Mouse (Mus musculus) forebrain, embryonic 10.5 days (tissue): ENCODE measurements around the gene Crxos. TPM values are rescaled to one million over a fixed set of nuclear protein-coding genes. Genes with fewer than 3 reads are reported as not detected.

Experiments used
- DNase-seq: peaks from one replicate; pipeline ENCODE4 v3.0.0-alpha.2; 2017; ENCODE audit warnings: low spot score; ENCODE audit errors: extremely low spot score
- H3K27ac ChIP-seq: fragments of 300-500 bp; sonication (generic); 2 replicates; pipeline ENCODE4 v1.5.1; 2016; ENCODE audit warnings: mild to moderate bottlenecking
- H3K27me3 ChIP-seq: fragments of 300-500 bp; sonication (generic); 2 replicates; pipeline ENCODE4 v1.6.1; 2016; ENCODE audit warnings: mild to moderate bottlenecking; ENCODE audit not compliant: poor library complexity, severe bottlenecking
- H3K36me3 ChIP-seq: fragments of 300-500 bp; sonication (generic); replicated peaks from 2 replicates; pipeline ENCODE4 v1.6.1; 2016; ENCODE audit warnings: mild to moderate bottlenecking, moderate library complexity
- H3K4me1 ChIP-seq: fragments of 300-500 bp; sonication (generic); 2 replicates; pipeline ENCODE4 v1.6.1; 2016
- H3K4me3 ChIP-seq: fragments of 300-500 bp; sonication (generic); 2 replicates; pipeline ENCODE4 v1.5.1; 2016; ENCODE audit warnings: mild to moderate bottlenecking, moderate library complexity
- H3K9me3 ChIP-seq: fragments of 300-500 bp; sonication (generic); 2 replicates; pipeline ENCODE4 v1.6.1; 2016; ENCODE audit warnings: mild to moderate bottlenecking, moderate library complexity
- WGBS: fragments of 180-500 bp; shearing (Covaris S2); methylation state at CpG from one replicate; pipeline ENCODE4 v1.1.7; 2016; 5-methylcytosine and 5-hydroxymethylcytosine counted together
- polyA plus RNA-seq: library from polyadenylated mRNA; unstranded; fragments of >200 nt; fragmentation: Nextera tagmentation; extraction: Ambion mirVana; gene quantifications from 2 replicates; pipeline ENCODE4 v1.2.1, GENCODE M21; 2016

The Crxos gene
- polyA plus RNA-seq, 1 experiment from 2014 or later = not detected

DNA sequence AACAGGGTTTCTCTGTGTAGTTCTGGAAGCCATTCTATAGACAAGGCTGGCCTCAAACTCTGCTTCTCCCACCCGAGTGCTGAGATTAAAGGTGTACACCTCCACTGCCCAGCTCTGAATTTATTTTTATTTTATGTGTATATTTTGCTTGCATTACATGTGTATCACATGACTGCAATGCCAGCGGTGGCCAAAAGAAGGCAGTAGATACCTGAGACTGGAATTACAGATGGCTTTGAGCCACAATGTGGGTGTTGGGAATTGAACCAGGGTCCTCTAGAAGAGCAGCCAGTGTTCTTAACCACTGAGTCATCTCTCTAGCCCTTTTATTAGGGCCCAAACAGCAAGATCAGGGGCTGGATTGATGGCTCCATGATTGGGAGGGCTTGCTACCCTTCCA lies 48.1 kb downstream of the Crxos start:
- Histone ChIP-seq H3K4me1 (0 out of 2 replicates have a peak, but pooled peaks cover 7% of the 10 kb centered on the region), H3K27ac (no peak overlapping the region), H3K27me3 (no peaks in the 10 kb centered on the region), H3K36me3 (peaks cover 8% of the 10 kb centered on the region), H3K9me3 (peaks cover 8% of the 10 kb centered on the region), H3K4me3 (no peak overlapping the region)
- DNase-seq = no peak
- WGBS = 58% methylated on average over 2 of the region's 2 CpGs

GRCm38 (mm10) chr7:15931635-15932034 lies 49.2 kb downstream of the Crxos start:
- no peaks in the 10 kb centered on the region for H3K27me3 ChIP-seq
- H3K36me3 ChIP-seq = peaks cover 19% of the 10 kb centered on the region
- no peak for DNase-seq
- H3K4me3 ChIP-seq = no peak overlapping the region
- peaks cover 13% of the 10 kb centered on the region for H3K9me3 ChIP-seq
- WGBS = 92% methylated on average over 3 of the region's 3 CpGs
- H3K4me1 ChIP-seq = 0 out of 2 replicates have a peak, but pooled peaks cover 7% of the 10 kb centered on the region
- no peak overlapping the region for H3K27ac ChIP-seq

- 64% methylated on average over 16 of the region's 16 CpGs for WGBS
- DNase-seq = no peak
These were observed 51.3 kb downstream of the Crxos start for GRCm38 (mm10) chr7:15933437-15934359.

DNA sequence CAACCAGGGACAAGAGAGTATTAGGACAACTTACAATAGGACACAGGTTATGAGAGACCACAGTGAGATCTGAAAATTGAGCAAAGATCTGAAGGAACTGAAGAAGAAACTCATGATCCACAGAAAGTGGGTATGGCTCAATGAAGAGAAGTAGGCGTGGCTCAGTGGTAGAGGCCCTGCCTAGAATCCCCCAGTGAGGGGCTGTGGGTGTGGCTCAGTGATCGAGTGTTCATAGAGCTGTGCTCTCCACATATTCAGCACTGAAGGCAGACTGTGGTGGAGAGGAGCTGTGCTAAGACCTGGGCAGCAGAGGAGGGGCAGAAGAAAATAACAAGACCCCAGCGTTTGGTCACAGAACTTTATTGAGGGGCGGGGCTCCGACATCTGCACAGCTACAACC lies 55.1 kb downstream of the Crxos start:
- WGBS = 86% methylated on average over 5 of the region's 5 CpGs
- no peak overlapping the region for H3K4me3 ChIP-seq
- H3K4me1 ChIP-seq = 0 out of 2 replicates have a peak, but pooled peaks cover 7% of the 10 kb centered on the region
- no peaks in the 10 kb centered on the region for H3K27me3 ChIP-seq
- no peak for DNase-seq
- peaks cover 78% of the 10 kb centered on the region for H3K36me3 ChIP-seq
- peaks cover 13% of the 10 kb centered on the region for H3K9me3 ChIP-seq
- H3K27ac ChIP-seq = no peak overlapping the region

More at GRCm38 (mm10) chr7:15933437-15934359, 51.3 kb downstream of the Crxos start:
- H3K9me3 ChIP-seq = peaks cover 13% of the 10 kb centered on the region
- H3K27ac ChIP-seq = no peak overlapping the region
- H3K27me3 ChIP-seq = no peaks in the 10 kb centered on the region
- H3K36me3 ChIP-seq = peaks cover 40% of the 10 kb centered on the region
- no peak overlapping the region for H3K4me3 ChIP-seq
- H3K4me1 ChIP-seq = 0 out of 2 replicates have a peak, but pooled peaks cover 7% of the 10 kb centered on the region

- no peak overlapping the region for H3K27ac ChIP-seq
- WGBS = 94% methylated on average over 3 of the region's 3 CpGs
- H3K9me3 ChIP-seq = peaks cover 13% of the 10 kb centered on the region
- 0 out of 2 replicates have a peak, but pooled peaks cover 4% of the 10 kb centered on the region for H3K4me1 ChIP-seq
- no peak overlapping the region for H3K4me3 ChIP-seq
- no peak for DNase-seq
- H3K36me3 ChIP-seq = peaks cover 89% of the 10 kb centered on the region
- no peaks in the 10 kb centered on the region for H3K27me3 ChIP-seq
These were observed 56.2 kb downstream of the Crxos start for GRCm38 (mm10) chr7:15938621-15939020.

DNA sequence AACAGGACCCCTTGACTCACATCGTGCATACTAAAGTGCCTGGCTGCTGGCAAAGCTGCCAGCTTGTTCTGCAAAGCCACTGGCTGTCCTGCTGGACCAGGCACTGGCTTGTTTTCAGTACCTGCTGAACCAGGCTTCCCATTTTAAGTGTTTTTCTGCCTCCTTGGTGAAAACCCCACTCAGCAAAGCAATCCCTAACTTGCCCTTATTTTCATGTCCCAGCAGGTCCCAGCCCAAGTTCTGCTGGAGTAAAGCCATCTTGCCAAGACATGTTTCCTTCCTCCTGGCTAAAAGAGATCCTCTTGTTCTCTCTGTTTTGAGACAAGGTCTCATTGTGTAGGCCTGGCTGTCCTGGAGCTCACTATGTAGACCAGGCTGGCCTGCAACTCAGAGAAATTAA lies 61.9 kb downstream of the Crxos start:
- H3K36me3 ChIP-seq = peaks cover 53% of the 10 kb centered on the region
- no peaks in the 10 kb centered on the region for H3K27me3 ChIP-seq
- WGBS = 95% methylated on average over 1 of the region's 1 CpGs
- peaks cover 35% of the 10 kb centered on the region for H3K4me1 ChIP-seq
- H3K4me3 ChIP-seq = peak overlapping the region; percentile 75
- H3K27ac ChIP-seq = no peak overlapping the region
- no peaks in the 10 kb centered on the region for H3K9me3 ChIP-seq
- DNase-seq = no peak

- Histone ChIP-seq H3K4me3 (peak overlapping the region; percentile 75), H3K9me3 (no peaks in the 10 kb centered on the region), H3K27me3 (no peaks in the 10 kb centered on the region; the same call in 1 of the 2 replicates), H3K36me3 (peaks cover 44% of the 10 kb centered on the region), H3K4me1 (peaks cover 35% of the 10 kb centered on the region), H3K27ac (peak overlapping the region; percentile 97)
- DNase-seq = no peak
- WGBS = 7% methylated on average over 8 of the region's 8 CpGs
These were observed 62.8 kb downstream of the Crxos start for GRCm38 (mm10) chr7:15945211-15945610.

DNA sequence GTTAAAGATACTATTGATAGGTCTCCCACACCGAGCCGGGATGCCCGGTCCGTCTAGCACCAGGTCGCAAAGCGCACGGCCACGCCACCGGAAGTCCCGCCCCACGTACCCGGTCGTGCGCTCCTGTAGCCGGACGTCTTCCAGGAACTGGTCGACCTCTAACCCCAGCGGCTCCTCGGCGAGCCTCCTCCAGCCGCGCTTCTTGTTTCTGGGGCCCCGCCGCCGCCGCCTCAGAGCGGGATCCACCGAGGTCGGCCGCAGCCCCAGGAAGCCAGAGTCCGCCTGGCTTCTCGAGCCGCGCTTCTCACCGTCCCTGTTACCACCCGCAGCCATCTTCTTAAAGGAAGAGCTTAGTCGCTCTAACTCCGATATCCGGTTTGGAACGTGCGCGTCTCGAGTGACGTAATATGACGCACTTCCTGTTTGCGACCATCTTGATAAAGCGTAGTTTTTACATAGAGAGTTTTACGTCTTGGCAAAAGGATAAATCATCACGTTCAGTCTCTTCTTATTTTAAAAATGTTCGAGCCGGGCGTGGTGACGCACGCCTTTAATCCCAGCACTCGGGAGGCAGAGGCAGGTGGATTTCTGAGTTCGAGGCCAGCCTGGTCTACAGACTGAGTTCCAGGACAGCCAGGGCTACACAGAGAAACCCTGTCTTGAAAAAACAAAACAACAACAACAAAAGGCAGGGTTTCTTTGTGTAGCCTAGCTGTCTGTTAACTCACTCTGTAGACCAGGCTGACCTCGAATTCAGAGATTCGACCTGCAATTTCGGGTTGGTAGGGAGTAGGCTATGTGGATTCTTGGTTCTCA lies 63.5 kb downstream of the Crxos start, which contains the start of gene Nop53:
Nop53 (minus strand) TSS at position 354 of the 816 bp plus-strand sequence.
- 1% methylated on average over 59 of the region's 59 CpGs for WGBS
- H3K9me3 ChIP-seq = no peaks in the 10 kb centered on the region
- no peaks in the 10 kb centered on the region; the same call in 1 of the 2 replicates for H3K27me3 ChIP-seq
- H3K27ac ChIP-seq = peak within 1 kb of the TSS; percentile 97
- H3K36me3 ChIP-seq = peaks cover 36% of the 10 kb centered on the region
- peak; percentile 95 for DNase-seq
- peak within 1 kb of the TSS; percentile 75 for H3K4me3 ChIP-seq
- H3K4me1 ChIP-seq = peaks cover 35% of the 10 kb centered on the region

DNA sequence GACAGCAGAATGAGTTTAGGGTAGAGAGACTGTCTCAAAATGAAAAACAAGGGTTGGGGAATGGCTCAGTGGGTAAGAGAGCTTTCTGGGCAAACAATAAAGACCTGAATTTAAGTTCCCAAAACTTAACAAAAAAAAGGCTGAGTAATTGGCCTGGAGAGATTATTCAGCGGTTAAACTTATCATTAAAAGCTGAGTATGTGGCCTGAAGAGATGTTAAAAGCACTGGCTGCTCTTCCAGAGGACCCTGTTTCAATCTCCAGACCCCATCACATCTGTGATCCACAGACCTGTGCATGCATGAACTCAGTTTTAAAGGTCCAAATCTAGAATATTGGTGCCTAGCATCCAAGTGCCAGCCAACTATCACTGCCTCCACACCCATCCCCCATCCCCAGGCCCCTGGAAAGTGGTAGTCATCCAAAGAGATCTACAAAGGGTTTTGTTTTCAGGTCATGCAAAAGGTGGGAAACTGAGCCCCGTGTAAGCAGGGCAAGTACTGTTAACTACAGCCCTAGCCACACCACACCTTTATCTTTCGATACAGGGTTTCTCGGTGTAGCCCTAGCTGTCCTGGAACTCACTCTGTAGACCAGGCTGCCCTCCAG lies 65.3 kb downstream of the Crxos start:
- 0 out of 2 replicates have a peak overlapping the region, but pooled peaks have one; percentile 74 for H3K27ac ChIP-seq
- no peaks in the 10 kb centered on the region for H3K9me3 ChIP-seq
- H3K4me3 ChIP-seq = peak overlapping the region; percentile 40

GRCm38 (mm10) chr7:15948381-15948941 lies 66.0 kb downstream of the Crxos start:
- Histone ChIP-seq H3K4me1 (peaks cover 35% of the 10 kb centered on the region), H3K27me3 (no peaks in the 10 kb centered on the region; the same call in 1 of the 2 replicates), H3K27ac (peak overlapping the region; percentile 74), H3K36me3 (peaks cover 13% of the 10 kb centered on the region), H3K4me3 (peak overlapping the region; percentile 40), H3K9me3 (no peaks in the 10 kb centered on the region)
- peak; percentile 76 for DNase-seq
- 5% methylated on average over 23 of the region's 23 CpGs for WGBS

More for the DNA sequence above, 65.3 kb downstream of the Crxos start:
- WGBS = 60% methylated on average over 4 of the region's 4 CpGs
- H3K36me3 ChIP-seq = peaks cover 18% of the 10 kb centered on the region
- peaks cover 35% of the 10 kb centered on the region for H3K4me1 ChIP-seq
- DNase-seq = no peak
- H3K27me3 ChIP-seq = no peaks in the 10 kb centered on the region; the same call in 1 of the 2 replicates

DNA sequence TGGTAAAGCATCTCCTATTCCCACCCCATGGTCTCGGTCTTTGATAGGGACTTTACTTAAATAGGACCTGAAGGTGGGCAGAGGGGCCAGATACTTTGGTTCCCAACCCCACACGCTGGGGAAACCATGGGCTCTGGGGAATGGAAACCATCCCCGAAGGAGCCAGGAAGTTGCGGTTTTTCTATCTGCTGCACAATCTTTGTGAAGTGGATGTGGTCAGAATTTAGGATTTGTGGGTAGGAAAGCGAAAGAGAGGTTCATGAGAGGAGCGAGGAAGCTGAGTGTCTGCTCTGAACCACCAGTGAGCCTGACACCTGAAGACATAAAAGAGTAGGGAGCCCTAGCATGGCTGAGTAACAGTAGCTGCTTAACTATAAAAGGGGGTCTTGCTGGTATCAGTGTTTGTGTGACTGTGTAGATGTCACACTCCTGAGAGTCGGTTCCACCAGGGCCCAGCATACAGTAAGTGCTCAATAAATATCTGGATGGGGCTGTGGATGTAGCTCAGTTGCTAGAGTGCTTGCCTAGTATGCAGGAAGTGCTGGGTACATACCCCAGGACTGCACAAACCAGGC lies 66.9 kb downstream of the Crxos start:
- Histone ChIP-seq H3K4me1 (peaks cover 27% of the 10 kb centered on the region), H3K4me3 (no peak overlapping the region), H3K9me3 (no peaks in the 10 kb centered on the region), H3K27me3 (no peaks in the 10 kb centered on the region; the same call in 1 of the 2 replicates), H3K36me3 (peaks cover 7% of the 10 kb centered on the region), H3K27ac (no peak overlapping the region)
- no peak for DNase-seq
- WGBS = 84% methylated on average over 7 of the region's 7 CpGs
